Mouse (Mus musculus) cerebellum, adult 9-10 months (tissue): ENCODE data around the gene Exoc3l2.

Experiments used
- DNase-seq: peaks from one replicate; pipeline ENCODE4 v3.0.0; 2022

Exoc3l2 gene

GRCm38 (mm10) chr7:19462884-19463381 is at the start of gene Exoc3l2:
Gene Exoc3l2, plus strand, starts transcription at chr7:19463331.
- no peak for DNase-seq

- DNase-seq: no peak
Measured at GRCm38 (mm10) chr7:19413525-19413924, 49.6 kb upstream of the Exoc3l2 start.

GRCm38 (mm10) chr7:19416590-19416989 is 46.5 kb upstream of the Exoc3l2 start:
- DNase-seq: no peak

- no peak for DNase-seq
Measured at GRCm38 (mm10) chr7:19420121-19420520, 43.0 kb upstream of the Exoc3l2 start.

- DNase-seq: peak; percentile 91
Measured at GRCm38 (mm10) chr7:19420821-19421636, 42.1 kb upstream of the Exoc3l2 start.

GRCm38 (mm10) chr7:19423083-19423482 is 40.0 kb upstream of the Exoc3l2 start:
- no peak for DNase-seq

- DNase-seq: no peak
Measured at GRCm38 (mm10) chr7:19424051-19424450, 39.1 kb upstream of the Exoc3l2 start.

GRCm38 (mm10) chr7:19426349-19426748 is 36.8 kb upstream of the Exoc3l2 start:
- no peak for DNase-seq

- DNase-seq: no peak
Measured at GRCm38 (mm10) chr7:19426888-19427287, 36.2 kb upstream of the Exoc3l2 start.

GRCm38 (mm10) chr7:19427999-19428650 is 35.0 kb upstream of the Exoc3l2 start:
- DNase-seq: no peak

GRCm38 (mm10) chr7:19429726-19430125 is 33.4 kb upstream of the Exoc3l2 start:
- peak; percentile 63 for DNase-seq

GRCm38 (mm10) chr7:19430402-19430801 is 32.7 kb upstream of the Exoc3l2 start:
- no peak for DNase-seq

GRCm38 (mm10) chr7:19432475-19432874 is 30.7 kb upstream of the Exoc3l2 start:
- no peak for DNase-seq

- DNase-seq: no peak
Measured at GRCm38 (mm10) chr7:19436276-19436675, 26.9 kb upstream of the Exoc3l2 start.

GRCm38 (mm10) chr7:19437048-19437447 is 26.1 kb upstream of the Exoc3l2 start:
- no peak for DNase-seq

- DNase-seq: no peak
Measured at GRCm38 (mm10) chr7:19441448-19442091, 21.6 kb upstream of the Exoc3l2 start.

GRCm38 (mm10) chr7:19443344-19443743 is 19.8 kb upstream of the Exoc3l2 start:
- DNase-seq: peak; percentile 92

GRCm38 (mm10) chr7:19444801-19445200 is 18.3 kb upstream of the Exoc3l2 start:
- no peak for DNase-seq

GRCm38 (mm10) chr7:19447689-19448088 is 15.4 kb upstream of the Exoc3l2 start:
- peak; percentile 68 for DNase-seq

GRCm38 (mm10) chr7:19449165-19449564 is 14.0 kb upstream of the Exoc3l2 start:
- DNase-seq: no peak

GRCm38 (mm10) chr7:19455186-19455585 is 7.9 kb upstream of the Exoc3l2 start:
- no peak for DNase-seq

GRCm38 (mm10) chr7:19455819-19456495 is 7.2 kb upstream of the Exoc3l2 start:
- peak; percentile 41 for DNase-seq

GRCm38 (mm10) chr7:19456628-19457027 is 6.5 kb upstream of the Exoc3l2 start:
- no peak for DNase-seq
